Mouse (Mus musculus): ENCODE measurements around the gene Selp. TPM values are rescaled to one million over a fixed set of nuclear protein-coding genes. Genes with fewer than 3 reads are reported as not detected.
A peak's percentile ranks its signal among the peaks of the same experiment; 100 is the strongest.

Selp gene
- total RNA-seq, 2 experiments from 2014 or later: 0.42 to 0.54 TPM

- TF ChIP-seq CTCF (IDR thresholded peaks at IDR 0.05): no peak
- Histone ChIP-seq H3K27ac (no peak overlapping the region), H3K4me3 (no peak overlapping the region)
- DNase-seq: no peak
- intact Hi-C loops (cut with DNase I): no loop called here
Measured at GRCm38 (mm10) chr1:164159781-164160180, 44.7 kb downstream of the Selp start.

- Histone ChIP-seq H3K4me3 (no peak overlapping the region), H3K27ac (no peak overlapping the region)
- intact Hi-C loops (cut with DNase I): no loop called here
- DNase-seq: no peak
- no peak for TF ChIP-seq CTCF (IDR thresholded peaks at IDR 0.05)
Measured at GRCm38 (mm10) chr1:164162745-164163144, 47.7 kb downstream of the Selp start.

GRCm38 (mm10) chr1:164168818-164169217, 53.8 kb downstream of the Selp start:
- Histone ChIP-seq H3K4me3 (no peak overlapping the region), H3K27ac (no peak overlapping the region)
- intact Hi-C loops (cut with DNase I): no loop called here
- no peak for DNase-seq
- no peak for TF ChIP-seq CTCF (IDR thresholded peaks at IDR 0.05)

- intact Hi-C loops (cut with DNase I): no loop called here
Measured at GRCm38 (mm10) chr1:164170434-164170833, 55.4 kb downstream of the Selp start.

GRCm38 (mm10) chr1:164173145-164173544, 58.1 kb downstream of the Selp start:
- no peak for TF ChIP-seq CTCF (IDR thresholded peaks at IDR 0.05)
- no peak overlapping the region for H3K27ac ChIP-seq
- intact Hi-C loops (cut with DNase I): no loop called here
- DNase-seq: no peak
- H3K4me3 ChIP-seq: no peak overlapping the region

More at GRCm38 (mm10) chr1:164170434-164170833, 55.4 kb downstream of the Selp start:
- H3K4me3 ChIP-seq: no peak overlapping the region
- DNase-seq: no peak
- H3K27ac ChIP-seq: no peak overlapping the region
- TF ChIP-seq CTCF (IDR thresholded peaks at IDR 0.05): no peak

GRCm38 (mm10) chr1:164176856-164177255, 61.8 kb downstream of the Selp start:
- Histone ChIP-seq H3K27ac (no peak overlapping the region), H3K4me3 (no peak overlapping the region)
- DNase-seq: no peak
- intact Hi-C loops (cut with DNase I): no loop called here
- no peak for TF ChIP-seq CTCF (IDR thresholded peaks at IDR 0.05)

GRCm38 (mm10) chr1:164178429-164178828, 63.4 kb downstream of the Selp start:
- no peak overlapping the region for H3K27ac ChIP-seq
- no peak overlapping the region for H3K4me3 ChIP-seq
- TF ChIP-seq CTCF (IDR thresholded peaks at IDR 0.05): no peak
- no peak for DNase-seq
- intact Hi-C loops (cut with DNase I): no loop called here

GRCm38 (mm10) chr1:164184142-164184870, 69.2 kb downstream of the Selp start:
- Histone ChIP-seq H3K4me3 (peak overlapping the region; percentile 60), H3K27ac (no peak overlapping the region)
- intact Hi-C loops (cut with DNase I): no loop called here
- TF ChIP-seq CTCF (IDR thresholded peaks at IDR 0.05): peak; percentile 87
- DNase-seq: peak; percentile 40

GRCm38 (mm10) chr1:164184871-164185223, 69.8 kb downstream of the Selp start:
- TF ChIP-seq CTCF (IDR thresholded peaks at IDR 0.05): no peak
- DNase-seq: no peak
- intact Hi-C loops (cut with DNase I): no loop called here
- H3K27ac ChIP-seq: no peak overlapping the region
- no peak overlapping the region for H3K4me3 ChIP-seq

- TF ChIP-seq CTCF (IDR thresholded peaks at IDR 0.05): no peak
- intact Hi-C loops (cut with DNase I): no loop called here
- no peak overlapping the region for H3K4me3 ChIP-seq
- no peak overlapping the region for H3K27ac ChIP-seq
- DNase-seq: no peak
Measured at GRCm38 (mm10) chr1:164185316-164185715, 70.3 kb downstream of the Selp start.

GRCm38 (mm10) chr1:164187002-164187560, 72.0 kb downstream of the Selp start:
- intact Hi-C loops (cut with DNase I): no loop called here
- no peak for TF ChIP-seq CTCF (IDR thresholded peaks at IDR 0.05)
- H3K27ac ChIP-seq: no peak overlapping the region

GRCm38 (mm10) chr1:164199551-164199950, 84.5 kb downstream of the Selp start:
- DNase-seq: no peak
- intact Hi-C loops (cut with DNase I): no loop called here
- no peak for TF ChIP-seq CTCF (IDR thresholded peaks at IDR 0.05)
- Histone ChIP-seq H3K4me3 (no peak overlapping the region), H3K27ac (no peak overlapping the region)

More at GRCm38 (mm10) chr1:164187002-164187560, 72.0 kb downstream of the Selp start:
- DNase-seq: no peak
- no peak overlapping the region for H3K4me3 ChIP-seq

Other genes starting within 250 kb of the Selp start
- 1 to 10 TPM; 4.3 to 5.9 TPM for gene Scyl3, start 186.2 kb upstream of the Selp start, total RNA-seq (2021)
- gene BC055324, start 120.5 kb upstream of the Selp start, total RNA-seq (2021): under 1 TPM; 0.20 to 0.28 TPM
- gene Mettl18, start 120.4 kb upstream of the Selp start, total RNA-seq (2021): 1 to 10 TPM; 3.0 to 4.2 TPM
- not detected for gene Sele, start 67.0 kb upstream of the Selp start, total RNA-seq (2021)
- gene Sell, start 53.3 kb upstream of the Selp start, total RNA-seq (2021): under 1 TPM in 1 of 2 experiments, not detected in 1; 0.15 TPM
- gene F5, start 36.6 kb downstream of the Selp start, total RNA-seq (2021): under 1 TPM; 0.05 to 0.08 TPM
- 1 to 10 TPM; 2.6 to 2.8 TPM for gene Slc19a2, start 133.8 kb downstream of the Selp start, total RNA-seq (2021)
- 10 to 100 TPM; 11.2 to 11.8 TPM for gene Ccdc181, start 160.3 kb downstream of the Selp start, total RNA-seq (2021)
- 1 to 10 TPM; 1.4 TPM for gene Nme7, start 188.9 kb downstream of the Selp start, total RNA-seq (2021)
- 10 to 100 TPM; 26.5 to 28.0 TPM for gene Blzf1, start 192.2 kb downstream of the Selp start, total RNA-seq (2021)

Measured in gastrocnemius, adult 2 months (tissue).